In the genomic region with DNA sequence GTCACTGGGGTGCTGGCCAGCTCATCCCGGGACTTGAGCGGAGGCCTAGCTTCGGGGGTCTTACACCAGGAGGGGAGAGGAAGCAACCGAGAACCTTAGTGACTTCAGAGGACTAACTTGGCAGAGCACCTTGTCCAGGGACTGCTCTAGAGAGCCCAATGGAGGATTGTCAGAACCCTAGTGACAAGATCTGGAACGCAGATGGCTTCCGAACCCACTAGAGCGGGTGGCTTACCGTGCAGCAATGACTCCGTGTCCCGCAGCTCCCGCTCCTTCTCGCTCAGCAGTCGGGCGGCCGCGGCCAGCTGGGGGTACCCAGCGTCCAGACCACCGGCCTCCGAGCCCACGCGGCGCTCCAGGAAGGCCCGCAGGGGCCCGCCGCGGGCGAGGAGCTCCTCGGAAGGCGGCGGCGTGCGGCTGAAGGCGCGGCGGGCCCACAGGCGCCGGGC, we compare ENCODE assay signal across 7 mouse cellular contexts. TPM values are rescaled to one million over a fixed set of nuclear protein-coding genes. Genes with fewer than 3 reads are reported as not detected.
DNase-seq lines count a peak whose midpoint lies in the region; ATAC-seq and TF ChIP-seq lines count a peak whose summit lies in the region.

No protein-coding gene starts in this region.

- no peaks in the 10 kb centered on the region for H3K9me3 ChIP-seq in forebrain, embryonic 11.5 days (ENCODE audit: control insufficient read depth, low read length)
- no peaks in the 10 kb centered on the region for H3K9me3 ChIP-seq in limb, embryonic 10.5 days (replicated peaks)

- peak overlapping the region; percentile 81 for H3K9ac ChIP-seq in forebrain, embryonic 11.5 days (ENCODE audit: low read length)

- H3K4me2 ChIP-seq in forebrain, embryonic 11.5 days (ENCODE audit: low read depth, low read length, severe bottlenecking), result peak overlapping the region; percentile 49

- DNase-seq in left cerebral cortex, adult 2 months (ENCODE audit: extremely low spot score in 1 of 2, low spot score in 2 of 2), result peak in 1 of 2 experiments; percentile 25
- no peak for DNase-seq in left cerebral cortex, postnatal 25 days (ENCODE audit: low spot score in 2 of 2)
- peak; percentile 33 for DNase-seq in ZHBTc4 (ENCODE audit: low read depth, low spot score)
- no peak for DNase-seq in forebrain, embryonic 11.5 days (ENCODE audit: low spot score)
- DNase-seq in limb, embryonic 10.5 days (ENCODE audit: low spot score), result peak; percentile 63
- peak; percentile 13 for DNase-seq in ovary, postnatal 14 days (ENCODE audit: low spot score)
- no peak for DNase-seq in lung, postnatal 4 days

- peak overlapping the region; percentile 77 for H3K27ac ChIP-seq in left cerebral cortex, adult 2 months
- H3K27ac ChIP-seq in forebrain, embryonic 11.5 days (ENCODE audit: low read depth, low read length), result peak overlapping the region; percentile 75
- H3K27ac ChIP-seq in limb, embryonic 10.5 days, result peak overlapping the region; percentile 92

- intact Hi-C loops in left cerebral cortex, adult 2 months (cut with DNase I), result loop anchor here (1.0 kb wide), 1 partner anchor 17 kb away; no protein-coding TSS in a partner anchor
- intact Hi-C loops in left cerebral cortex, postnatal 25 days (cut with DNase I), result no loop called here

- under 1% methylated on average over 37 of the region's 37 CpGs for WGBS in forebrain, embryonic 11.5 days
- under 1% methylated on average over 37 of the region's 37 CpGs for WGBS in limb, embryonic 10.5 days

- no peaks in the 10 kb centered on the region for H3K27me3 ChIP-seq in forebrain, embryonic 11.5 days (ENCODE audit: control insufficient read depth, insufficient read depth, low read length)
- H3K27me3 ChIP-seq in limb, embryonic 10.5 days (ENCODE audit: low read depth, poor library complexity, severe bottlenecking), result no peaks in the 10 kb centered on the region

- TF ChIP-seq CTCF in left cerebral cortex, adult 2 months (IDR thresholded peaks at IDR 0.05), result no peak

- H3K4me3 ChIP-seq in left cerebral cortex, adult 2 months, result peak overlapping the region; percentile 58
- H3K4me3 ChIP-seq in forebrain, embryonic 11.5 days (ENCODE audit: low read depth, low read length), result peak overlapping the region; percentile 87
- peak overlapping the region; percentile 81 for H3K4me3 ChIP-seq in limb, embryonic 10.5 days

- peaks cover 2% of the 10 kb centered on the region; the same call in 1 of the 2 replicates for H3K4me1 ChIP-seq in forebrain, embryonic 11.5 days (replicated peaks; ENCODE audit: control insufficient read depth, insufficient read depth, low read length)
- peaks cover 10% of the 10 kb centered on the region for H3K4me1 ChIP-seq in limb, embryonic 10.5 days

- 0 out of 2 replicates have a peak, but pooled peaks have one; percentile 0 for ATAC-seq in forebrain, embryonic 11.5 days (replicated peaks; ENCODE audit: low FRiP score)

- peaks cover 5% of the 10 kb centered on the region; the same call in 1 of the 2 replicates for H3K36me3 ChIP-seq in forebrain, embryonic 11.5 days (ENCODE audit: control insufficient read depth, insufficient read depth, low read length)
- H3K36me3 ChIP-seq in limb, embryonic 10.5 days, result peaks cover 39% of the 10 kb centered on the region

RNA-seq across cellular contexts. Expression of a gene that starts 0.4 kb away (rescaled TPM):
- 10 to 100 TPM in 1 of 2 experiments, 1 to 10 TPM in 1; 8.2 to 10.0 TPM for total RNA-seq in left cerebral cortex, adult 2 months (2021)
- total RNA-seq in left cerebral cortex, postnatal 25 days (2021), result 10 to 100 TPM; 11.1 to 11.3 TPM
- 12.9 and 15.3 TPM in 2 replicates for polyA plus RNA-seq in forebrain, embryonic 11.5 days (2014; fragmentation: Nextera tagmentation; extraction: Ambion mirVana)
- 11.5 and 12.6 TPM in 2 replicates for polyA plus RNA-seq in limb, embryonic 10.5 days (2016; fragmentation: Nextera tagmentation; extraction: Ambion mirVana)

RNA-seq across cellular contexts. Expression of a gene that starts 17.9 kb away (rescaled TPM):
- total RNA-seq in left cerebral cortex, adult 2 months (2021), result 1 to 10 TPM; 1.3 to 1.7 TPM
- total RNA-seq in left cerebral cortex, postnatal 25 days (2021), result under 1 TPM; 0.78 to 0.89 TPM
- polyA plus RNA-seq in forebrain, embryonic 11.5 days (2014; fragmentation: Nextera tagmentation; extraction: Ambion mirVana), result 90.4 and 101 TPM in 2 replicates
- 106 and 125 TPM in 2 replicates for polyA plus RNA-seq in limb, embryonic 10.5 days (2016; fragmentation: Nextera tagmentation; extraction: Ambion mirVana)

Comparison
In these comparisons a context has a peak if more than half of its experiments do, and no peak if none do; other contexts are left out.
1. DNase-seq: peak in ZHBTc4 (single experiment), limb, embryonic 10.5 days (single experiment) and ovary, postnatal 14 days (single experiment); none in left cerebral cortex, postnatal 25 days (0 of 2), forebrain, embryonic 11.5 days (single experiment) and lung, postnatal 4 days (0 of 2).
2. Peak in every context shown above with its lines, with median percentiles within 50 percentile points of each other: H3K27ac ChIP-seq and H3K4me3 ChIP-seq.